Comparison of ENCODE assay signal across 8 mouse cellular contexts in genomic region chr16:16828757-16829615, GRCm38 (mm10). TPM values are rescaled to one million over a fixed set of nuclear protein-coding genes. Genes with fewer than 3 reads are reported as not detected.
DNase-seq lines count a peak whose midpoint lies in the region; ATAC-seq and TF ChIP-seq lines count a peak whose summit lies in the region.

Spag6l (minus strand) TSS chr16:16829456.

- no peaks in the 10 kb centered on the region for H3K27me3 ChIP-seq in heart, adult 2 months (ENCODE audit: control insufficient read depth, insufficient read depth, low read length)
- H3K27me3 ChIP-seq in embryonic facial prominence, embryonic 13.5 days, result no peaks in the 10 kb centered on the region
- no peaks in the 10 kb centered on the region for H3K27me3 ChIP-seq in liver, embryonic 15.5 days
- H3K27me3 ChIP-seq in stomach, embryonic 16.5 days (ENCODE audit: control insufficient read depth, insufficient read depth, low read length), result no peaks in the 10 kb centered on the region

- H3K79me2 ChIP-seq in heart, adult 2 months (replicated peaks; ENCODE audit: control insufficient read depth, insufficient read depth, low read length), result no peaks in the 10 kb centered on the region

- intact Hi-C loops in heart, adult 2 months (cut with DNase I), result no loop called here
- intact Hi-C loops in heart, postnatal 10 days (cut with DNase I), result no loop called here

- H3K36me3 ChIP-seq in heart, adult 2 months (ENCODE audit: control insufficient read depth, insufficient read depth, low read length), result no peaks in the 10 kb centered on the region
- no peaks in the 10 kb centered on the region for H3K36me3 ChIP-seq in embryonic facial prominence, embryonic 13.5 days
- H3K36me3 ChIP-seq in liver, embryonic 15.5 days (replicated peaks), result no peaks in the 10 kb centered on the region
- no peaks in the 10 kb centered on the region for H3K36me3 ChIP-seq in stomach, embryonic 16.5 days (ENCODE audit: control insufficient read depth, insufficient read depth, low read length)

- no peaks in the 10 kb centered on the region for H3K9me3 ChIP-seq in embryonic facial prominence, embryonic 13.5 days
- H3K9me3 ChIP-seq in liver, embryonic 15.5 days (replicated peaks), result no peaks in the 10 kb centered on the region
- H3K9me3 ChIP-seq in stomach, embryonic 16.5 days (replicated peaks; ENCODE audit: control insufficient read depth, low read length), result no peaks in the 10 kb centered on the region

- TF ChIP-seq CTCF in heart, adult 2 months (IDR thresholded peaks at IDR 0.05), result peak; percentile 21

- H3K27ac ChIP-seq in heart, adult 2 months, result no peak within 1 kb of the TSS
- no peak within 1 kb of the TSS for H3K27ac ChIP-seq in embryonic facial prominence, embryonic 13.5 days
- H3K27ac ChIP-seq in liver, embryonic 15.5 days (replicated peaks), result no peak within 1 kb of the TSS
- H3K27ac ChIP-seq in stomach, embryonic 16.5 days (ENCODE audit: low read length), result no peak within 1 kb of the TSS

- TF ChIP-seq POLR2A in heart, adult 2 months (IDR thresholded peaks at IDR 0.05; ENCODE audit: insufficient read depth, low read depth, low read length), result no peak

- peak in 1 of 2 experiments; percentile 25 for DNase-seq in heart, adult 2 months
- no peak for DNase-seq in heart, adult 9 months (ENCODE audit: low spot score in 2 of 2)
- DNase-seq in heart, postnatal 10 days, result peak; percentile 27 to 47
- DNase-seq in kidney, postnatal 4 days, result peak; percentile 65 to 76
- DNase-seq in natural killer cell, adult 2 months (ENCODE audit: low spot score in 2 of 2), result peak; percentile 83 to 87

- no peak for TF ChIP-seq EP300 in heart, adult 2 months (IDR thresholded peaks at IDR 0.05; ENCODE audit: insufficient read depth, low read depth, low read length)

- H3K9ac ChIP-seq in heart, adult 2 months (ENCODE audit: low read depth, low read length), result peak within 1 kb of the TSS; percentile 0; the same call in 1 of the 2 replicates
- peak within 1 kb of the TSS; percentile 65 for H3K9ac ChIP-seq in embryonic facial prominence, embryonic 13.5 days
- H3K9ac ChIP-seq in liver, embryonic 15.5 days, result no peak within 1 kb of the TSS
- peak within 1 kb of the TSS; percentile 55 for H3K9ac ChIP-seq in stomach, embryonic 16.5 days (ENCODE audit: low read length)

- H3K4me3 ChIP-seq in heart, adult 2 months, result peak within 1 kb of the TSS; percentile 29; the same call in 1 of the 2 replicates
- H3K4me3 ChIP-seq in embryonic facial prominence, embryonic 13.5 days, result peak within 1 kb of the TSS; percentile 44
- peak within 1 kb of the TSS; percentile 51 for H3K4me3 ChIP-seq in liver, embryonic 15.5 days (replicated peaks)
- peak within 1 kb of the TSS; percentile 50 for H3K4me3 ChIP-seq in stomach, embryonic 16.5 days (replicated peaks; ENCODE audit: low read length)

- peak within 1 kb of the TSS; percentile 82 for H3K4me2 ChIP-seq in embryonic facial prominence, embryonic 13.5 days
- H3K4me2 ChIP-seq in liver, embryonic 15.5 days, result peak within 1 kb of the TSS; percentile 81
- peak within 1 kb of the TSS; percentile 83 for H3K4me2 ChIP-seq in stomach, embryonic 16.5 days (ENCODE audit: low read depth, low read length)

- peaks cover 2% of the 10 kb centered on the region; the same call in 1 of the 2 replicates for H3K4me1 ChIP-seq in heart, adult 2 months (ENCODE audit: control insufficient read depth, insufficient read depth, low read length)
- peaks cover 7% of the 10 kb centered on the region; the same call in 1 of the 2 replicates for H3K4me1 ChIP-seq in embryonic facial prominence, embryonic 13.5 days
- peaks cover 9% of the 10 kb centered on the region for H3K4me1 ChIP-seq in liver, embryonic 15.5 days (replicated peaks)
- no peaks in the 10 kb centered on the region for H3K4me1 ChIP-seq in stomach, embryonic 16.5 days (ENCODE audit: control insufficient read depth, insufficient read depth, low read length)

- 8% methylated on average over 33 of the region's 33 CpGs for WGBS in heart, adult 2 months
- WGBS in embryonic facial prominence, embryonic 13.5 days, result 7% methylated on average over 33 of the region's 33 CpGs
- 7% methylated on average over 33 of the region's 33 CpGs for WGBS in liver, embryonic 15.5 days (ENCODE audit: insufficient replicate concordance)
- WGBS in stomach, embryonic 16.5 days, result 8% methylated on average over 33 of the region's 33 CpGs

- ATAC-seq in embryonic facial prominence, embryonic 13.5 days (ENCODE audit: insufficient number of reproducible peaks, insufficient read depth, low FRiP score, low TSS enrichment, low read depth), result peak; percentile 79
- peak; percentile 61 for ATAC-seq in liver, embryonic 15.5 days (ENCODE audit: insufficient read depth)
- ATAC-seq in stomach, embryonic 16.5 days (ENCODE audit: insufficient read depth, low FRiP score), result peak; percentile 50; the same call in 1 of the 2 replicates

RNA-seq across cellular contexts. Expression of gene Spag6l, which starts in this region (rescaled TPM):
- under 1 TPM in 1 of 2 experiments, not detected in 1; 0.23 TPM for total RNA-seq in heart, adult 2 months (2021)
- 0.15 and 0.53 TPM in 2 replicates for polyA plus RNA-seq in heart, adult 2 months (2012; rRNA removed)
- 0.60 and 0.74 TPM in 2 replicates for polyA plus RNA-seq in embryonic facial prominence, embryonic 13.5 days (2015; fragmentation: Nextera tagmentation; extraction: Ambion mirVana)
- not detected for total RNA-seq in heart, postnatal 10 days (2021)
- polyA plus RNA-seq in liver, embryonic 15.5 days (2015; fragmentation: Nextera tagmentation; extraction: Ambion mirVana), result not detected in 2 replicates
- 0.15 and 0.65 TPM in 2 replicates for polyA plus RNA-seq in stomach, embryonic 16.5 days (2015; fragmentation: Nextera tagmentation; extraction: Ambion mirVana)

Comparison
In these comparisons a context has a peak if more than half of its experiments do, and no peak if none do; other contexts are left out.
1. Peak in ATAC-seq, H3K4me3 ChIP-seq, H3K9ac ChIP-seq and H3K4me2 ChIP-seq in embryonic facial prominence, embryonic 13.5 days; RNA of the gene not detected or under 1 TPM.
2. Peak in DNase-seq in heart, postnatal 10 days; RNA of the gene not detected or under 1 TPM.
3. Peak in ATAC-seq, H3K4me3 ChIP-seq and H3K4me2 ChIP-seq in liver, embryonic 15.5 days; RNA of the gene not detected or under 1 TPM.
4. Peak in ATAC-seq, H3K4me3 ChIP-seq, H3K9ac ChIP-seq and H3K4me2 ChIP-seq in stomach, embryonic 16.5 days; RNA of the gene not detected or under 1 TPM.
5. DNase-seq: peak in kidney, postnatal 4 days (2 of 2) and natural killer cell, adult 2 months (2 of 2); none in heart, adult 9 months (0 of 2).
6. Peak in every context shown above with its lines, with median percentiles within 50 percentile points of each other: H3K4me3 ChIP-seq, ATAC-seq and H3K4me2 ChIP-seq.